Mouse (Mus musculus): ENCODE results near the gene H2-M3.
"Not testable (repeated sequence)": the region's sequence is repeated elsewhere in the genome, so short reads cannot be mapped to it uniquely, and the experiment has no call there.

H2-M3 gene

DNA sequence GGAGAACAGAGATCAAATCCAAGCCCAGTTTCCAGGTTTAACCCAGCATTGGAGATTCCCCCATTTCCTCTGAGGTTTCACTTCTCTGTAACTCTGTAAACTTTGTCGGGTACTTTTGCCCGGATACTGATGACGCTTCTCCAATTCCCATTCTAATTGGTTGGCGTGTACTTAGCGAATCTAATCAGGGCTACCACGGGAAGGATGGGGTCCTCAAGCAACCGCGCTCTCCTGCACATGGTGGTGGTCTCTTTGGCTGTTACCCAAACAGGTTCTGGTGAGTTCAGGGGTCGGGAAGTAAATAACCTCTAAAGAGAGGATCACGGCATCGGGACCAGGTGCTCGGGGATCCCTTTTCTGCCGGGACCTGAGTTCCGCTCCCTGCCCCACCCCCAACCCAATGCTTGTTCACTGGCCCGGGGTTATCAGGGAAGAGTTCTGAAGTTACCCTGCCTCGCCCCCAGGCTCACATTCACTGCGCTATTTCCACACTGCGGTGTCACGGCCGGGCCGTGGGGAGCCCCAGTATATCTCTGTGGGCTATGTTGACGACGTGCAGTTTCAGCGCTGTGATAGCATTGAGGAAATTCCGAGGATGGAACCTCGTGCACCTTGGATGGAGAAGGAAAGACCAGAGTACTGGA is at the start of gene H2-M3:
Gene H2-M3 (plus strand): TSS at position 163 of the 644 bp plus-strand sequence.
- peak; percentile 95 for DNase-seq (ENCODE audit: low spot score in 2 of 2)

GRCm38 (mm10) chr17:37221879-37222278 is 48.1 kb upstream of the H2-M3 start:
- no peak for DNase-seq (ENCODE audit: low spot score in 2 of 2)

DNA sequence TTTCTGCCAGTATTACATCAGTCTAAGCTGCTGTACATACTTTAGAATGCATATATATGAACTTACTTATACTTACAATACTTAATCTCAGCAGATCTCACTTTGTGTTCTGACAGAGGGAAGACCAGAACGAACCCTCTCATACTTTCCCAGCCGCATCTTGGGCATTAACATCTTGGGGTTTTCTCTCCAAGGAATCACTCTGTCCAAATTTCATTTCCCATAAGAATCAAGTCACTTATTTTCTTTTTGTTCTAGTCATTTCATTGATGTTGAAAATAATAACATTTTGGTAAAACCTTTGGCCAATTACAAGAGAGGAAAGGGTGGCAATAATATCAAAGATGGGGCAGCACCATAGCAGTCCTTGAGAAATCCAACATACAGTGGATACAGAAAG is 32.8 kb upstream of the H2-M3 start, which contains the start of gene Olfr97:
Gene Olfr97 (minus strand): TSS at position 101 of the 400 bp plus-strand sequence.
- not testable (repeated sequence) for DNase-seq (ENCODE audit: low spot score in 2 of 2)

DNA sequence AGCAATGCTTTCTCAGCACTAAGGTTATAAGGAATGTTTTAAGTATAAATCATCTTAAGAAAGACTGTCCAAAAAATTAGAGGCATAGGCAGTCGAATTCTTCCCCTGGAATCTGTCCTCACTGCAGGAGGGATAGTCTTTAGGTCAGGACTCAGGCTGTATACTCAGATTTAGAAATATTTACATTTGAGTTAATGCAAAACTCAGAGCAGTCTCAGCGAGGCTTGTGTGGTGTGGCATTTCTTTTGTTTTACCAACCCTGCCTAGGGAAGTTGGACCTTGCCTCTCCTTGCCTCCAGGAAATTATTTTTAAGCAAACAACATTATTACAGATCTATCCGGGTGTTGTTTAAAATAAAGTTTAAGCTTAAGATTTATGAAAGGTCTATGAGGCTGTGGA is 27.8 kb upstream of the H2-M3 start:
- no peak for DNase-seq (ENCODE audit: low spot score in 2 of 2)

GRCm38 (mm10) chr17:37246715-37247114 is 23.3 kb upstream of the H2-M3 start:
- peak; percentile 61 to 80 for DNase-seq (ENCODE audit: low spot score in 2 of 2)

GRCm38 (mm10) chr17:37249460-37249859 is 20.6 kb upstream of the H2-M3 start:
- DNase-seq (ENCODE audit: low spot score in 2 of 2) = no peak

DNA sequence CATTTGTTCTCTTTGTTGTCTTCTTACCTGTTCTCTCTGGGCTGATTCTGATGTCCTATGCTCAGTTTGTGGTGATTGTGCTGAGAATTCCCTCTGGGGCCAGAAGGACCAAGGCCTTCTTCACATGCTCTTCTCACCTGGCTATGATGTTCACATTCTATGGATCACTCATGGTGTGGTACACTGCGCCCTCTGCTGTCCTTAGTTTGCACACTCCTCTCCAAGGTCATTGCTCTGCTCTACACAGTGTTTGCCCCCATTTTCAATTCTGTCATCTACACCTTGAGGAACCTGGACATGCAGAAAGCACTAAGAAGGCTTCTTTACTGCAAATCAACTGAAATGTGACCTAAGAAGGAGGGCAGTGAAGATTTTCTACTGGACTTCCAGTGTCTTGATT is 19.5 kb upstream of the H2-M3 start:
- DNase-seq (ENCODE audit: low spot score in 2 of 2) = peak; percentile 17 to 53

- no peak for DNase-seq (ENCODE audit: low spot score in 2 of 2)
Measured at GRCm38 (mm10) chr17:37263626-37264025, 6.4 kb upstream of the H2-M3 start, which contains the start of gene Olfr98. Gene Olfr98, minus strand, starts transcription at chr17:37263749.

- DNase-seq (ENCODE audit: low spot score in 2 of 2) = peak; percentile 90 to 94
Measured at GRCm38 (mm10) chr17:37270702-37271092, 677 bp downstream of the H2-M3 start.

GRCm38 (mm10) chr17:37275626-37276248 is 5.7 kb downstream of the H2-M3 start:
- no peak for DNase-seq (ENCODE audit: low spot score in 2 of 2)

GRCm38 (mm10) chr17:37276573-37276972 is 6.6 kb downstream of the H2-M3 start:
- no peak for DNase-seq (ENCODE audit: low spot score in 2 of 2)

DNA sequence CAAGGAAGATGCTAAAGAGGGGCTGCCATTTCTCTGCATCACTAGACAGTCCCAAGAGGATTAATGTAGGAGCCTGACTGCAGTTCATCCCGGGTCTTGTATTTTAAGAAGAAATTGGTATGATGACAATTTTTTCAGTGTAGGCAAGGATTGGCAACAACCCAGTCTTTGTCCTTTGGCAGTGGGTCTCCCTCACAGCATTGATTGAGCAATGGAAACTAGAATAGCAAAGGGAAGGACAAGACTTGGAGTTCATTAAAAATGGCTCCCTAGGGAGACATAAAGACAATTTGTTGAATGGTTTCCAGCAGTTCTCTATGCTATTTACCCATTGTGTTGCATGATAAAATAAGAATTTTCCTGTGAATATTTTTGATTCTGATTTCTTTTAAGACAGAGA is 10.3 kb downstream of the H2-M3 start:
- no peak for DNase-seq (ENCODE audit: low spot score in 2 of 2)

DNA sequence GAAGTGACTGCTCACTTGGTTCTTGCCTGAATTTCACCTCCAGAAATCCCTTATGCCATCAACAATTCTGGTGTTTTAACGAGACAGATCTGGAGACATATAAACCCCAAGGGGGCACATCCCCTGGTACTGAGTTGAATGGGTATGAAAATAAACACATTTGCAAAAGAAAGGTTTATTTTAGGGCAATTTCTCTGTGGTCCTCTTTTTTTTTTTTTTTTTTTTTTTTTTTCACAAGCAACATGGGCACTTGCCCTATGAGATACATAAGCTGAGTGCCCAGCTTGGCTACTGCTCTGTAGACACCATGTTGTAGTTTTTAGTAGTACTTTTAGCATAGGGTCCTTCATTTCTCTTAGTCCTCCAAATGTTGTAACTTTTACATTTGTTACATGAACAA is 13.3 kb downstream of the H2-M3 start, which contains the start of gene Olfr99:
Gene Olfr99 (minus strand): TSS at position 101 of the 400 bp plus-strand sequence.
- DNase-seq (ENCODE audit: low spot score in 2 of 2) = no peak

DNA sequence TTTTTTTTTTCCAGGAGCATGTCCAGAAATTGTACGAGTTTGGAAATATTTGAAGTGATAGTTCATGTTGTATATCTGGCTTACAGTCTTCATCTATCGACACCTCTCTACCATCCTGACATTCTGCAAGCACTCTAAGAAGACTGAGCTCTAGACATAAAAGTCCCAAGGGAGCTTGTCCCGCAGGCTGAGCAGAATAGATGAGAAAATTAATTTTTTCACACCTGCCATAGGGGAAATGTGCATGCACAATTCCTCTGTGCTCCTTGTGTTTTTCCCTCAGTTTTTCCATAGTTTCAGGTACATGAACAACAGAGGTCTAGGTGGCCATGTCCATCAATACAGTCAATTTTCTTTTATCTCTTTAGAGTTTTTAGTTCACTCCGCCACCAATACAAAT is 34.2 kb downstream of the H2-M3 start, which contains the start of gene Olfr101:
Gene Olfr101 (minus strand): TSS at position 101 of the 400 bp plus-strand sequence.
- DNase-seq (ENCODE audit: low spot score in 2 of 2) = no peak

DNA sequence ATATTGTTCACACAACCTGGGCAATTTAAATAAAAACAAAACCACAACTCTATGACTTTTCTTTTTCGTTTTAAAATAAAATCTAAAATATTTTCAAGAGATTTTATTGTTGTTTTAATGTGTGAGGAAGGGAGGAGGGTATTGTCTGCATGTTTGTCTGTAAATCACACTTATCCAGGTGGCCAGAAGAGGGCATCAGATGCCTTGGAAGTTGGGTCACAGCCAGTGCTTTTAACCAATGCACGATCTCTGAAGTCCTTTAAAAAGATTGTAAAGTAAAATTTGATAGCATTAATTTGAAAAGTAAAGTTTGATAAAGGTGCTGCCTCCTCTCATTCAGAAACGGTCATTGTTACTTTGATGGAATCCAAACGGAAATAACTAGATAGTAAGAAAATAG is 38.5 kb downstream of the H2-M3 start:
- no peak for DNase-seq (ENCODE audit: low spot score in 2 of 2)

- DNase-seq (ENCODE audit: low spot score in 2 of 2) = no peak
Measured at GRCm38 (mm10) chr17:37310146-37310699, 40.2 kb downstream of the H2-M3 start.

DNA sequence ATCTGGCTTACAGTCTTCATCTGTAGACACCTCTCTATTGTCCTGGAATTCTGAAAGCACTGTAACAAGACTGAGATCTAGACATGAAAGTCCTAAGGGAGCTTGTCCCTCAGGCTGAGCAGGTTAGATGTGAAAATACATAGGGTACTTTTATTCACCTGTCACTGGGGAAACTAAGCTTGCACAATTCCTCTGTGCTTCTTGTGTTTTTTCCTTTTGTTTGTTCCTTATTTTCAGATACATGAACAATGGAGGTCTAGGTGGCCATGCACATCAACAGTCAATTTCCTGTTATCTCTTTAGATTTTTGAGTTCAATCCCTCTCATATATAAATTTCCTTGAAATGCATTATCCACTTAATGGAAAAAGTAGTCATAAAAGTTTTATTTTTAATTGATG is 46.9 kb downstream of the H2-M3 start, which contains the start of gene Olfr102:
Gene Olfr102 (minus strand): TSS at position 101 of the 400 bp plus-strand sequence.
- no peak for DNase-seq (ENCODE audit: low spot score in 2 of 2)

All from natural killer cell, adult 2 months (primary cell).